Mouse (Mus musculus) myocyte (in vitro differentiated cells): Measurements from ENCODE around the gene Gm17651. TPM values are rescaled to one million over a fixed set of nuclear protein-coding genes. Genes with fewer than 3 reads are reported as not detected.

Experiments
- H3K27me3 ChIP-seq: one replicate; pipeline ENCODE4 v1.6.1; 2011; ENCODE audit not compliant: control insufficient read depth, insufficient read depth, insufficient read length
- H3K36me3 ChIP-seq: one replicate; pipeline ENCODE4 v1.6.1; 2011; ENCODE audit not compliant: control insufficient read depth, insufficient read depth
- H3K4me2 ChIP-seq: one replicate; pipeline ENCODE4 v1.6.1; 2011; ENCODE audit warnings: low read depth, control low read depth
- H3K4me3 ChIP-seq: one replicate; pipeline ENCODE4 v1.5.1; 2011; ENCODE audit warnings: mild to moderate bottlenecking, control low read depth, moderate library complexity
- H3K79me2 ChIP-seq: one replicate; pipeline ENCODE4 v1.6.1; 2011; ENCODE audit not compliant: control insufficient read depth, insufficient read depth
- H3ac ChIP-seq: one replicate; pipeline ENCODE4 v1.6.1; 2011; ENCODE audit not compliant: control insufficient read depth, insufficient read length
- CEBPB ChIP-seq: IDR thresholded peaks from 2 replicates; pipeline ENCODE4 v1.6.1; 2011; ENCODE audit warnings: mild to moderate bottlenecking, moderate library complexity; ENCODE audit not compliant: poor library complexity, insufficient read depth, severe bottlenecking
- E2F4 ChIP-seq: IDR thresholded peaks from one replicate; pipeline ENCODE4 v1.6.1; 2011; ENCODE audit warnings: mild to moderate bottlenecking, control low read depth, moderate library complexity; ENCODE audit not compliant: insufficient read depth
- MAX ChIP-seq: IDR thresholded peaks from one replicate; pipeline ENCODE4 v1.6.1; 2011; ENCODE audit warnings: low read depth, mild to moderate bottlenecking, control low read depth
- MYOD1 ChIP-seq, 3 experiments: IDR thresholded peaks; one replicate each; pipeline ENCODE4 v1.6.1; 2011; ENCODE audit warnings: control low read depth in 2 of 3, low read depth in 2 of 3, mild to moderate bottlenecking in 2 of 3, moderate library complexity in 1 of 3; ENCODE audit not compliant: insufficient read length in 2 of 3, control insufficient read depth in 1 of 3
- MYOG ChIP-seq, 3 experiments: IDR thresholded peaks; one replicate each; pipeline ENCODE4 v1.6.1; 2011; ENCODE audit warnings: control low read depth in 2 of 3, low read depth in 2 of 3, mild to moderate bottlenecking in 2 of 3; ENCODE audit not compliant: insufficient read length in 2 of 3, control insufficient read depth in 1 of 3, insufficient read depth in 1 of 3
- POLR2AphosphoS2 ChIP-seq: IDR thresholded peaks from one replicate; pipeline ENCODE4 v1.6.1; 2011; ENCODE audit warnings: low read depth, control low read depth; ENCODE audit not compliant: insufficient read length
- REST ChIP-seq: IDR thresholded peaks from one replicate; pipeline ENCODE4 v1.6.1; 2011; ENCODE audit warnings: mild to moderate bottlenecking, control low read depth, moderate library complexity; ENCODE audit not compliant: insufficient read depth, insufficient read length
- SRF ChIP-seq: IDR thresholded peaks from one replicate; pipeline ENCODE4 v1.6.1; 2011; ENCODE audit warnings: low read depth; ENCODE audit not compliant: control insufficient read depth, insufficient read length
- TCF12 ChIP-seq: IDR thresholded peaks from one replicate; pipeline ENCODE4 v1.6.1; 2011; ENCODE audit warnings: mild to moderate bottlenecking, control low read depth; ENCODE audit not compliant: poor library complexity, insufficient read depth, severe bottlenecking
- TCF3 ChIP-seq: IDR thresholded peaks from one replicate; pipeline ENCODE4 v1.6.1; 2011; ENCODE audit warnings: low read depth, control low read depth; ENCODE audit not compliant: insufficient read length
- USF1 ChIP-seq: IDR thresholded peaks from one replicate; pipeline ENCODE4 v1.6.1; 2011; ENCODE audit warnings: low read depth, mild to moderate bottlenecking, control low read depth, moderate library complexity
- polyA plus RNA-seq: library from polyadenylated mRNA; unstranded; fragments of >200 nt; fragmentation: generic; extraction: Trizol; gene quantifications from one replicate; pipeline ENCODE4 v1.2.1, GENCODE M21; 2012; ENCODE audit warnings: missing spikeins

Gene Gm17651
- polyA plus RNA-seq, 1 experiment, result not detected

- H3K4me3 ChIP-seq, result no peak overlapping the region
- H3ac ChIP-seq, result no peak overlapping the region
- no peak overlapping the region for H3K4me2 ChIP-seq
- no peaks in the 10 kb centered on the region for H3K79me2 ChIP-seq
- H3K36me3 ChIP-seq, result no peaks in the 10 kb centered on the region
- H3K27me3 ChIP-seq, result no peaks in the 10 kb centered on the region
- TF ChIP-seq TCF3 (no peak), MYOD1 (IDR thresholded peaks at IDR 0.05; ENCODE audit: control insufficient read depth in 1 of 3, insufficient read length in 2 of 3, low read depth in 2 of 3) (no peak), CEBPB (no peak), SRF (no peak), TCF12 (no peak), MYOG (IDR thresholded peaks at IDR 0.05; ENCODE audit: control insufficient read depth in 1 of 3, insufficient read depth in 1 of 3, insufficient read length in 2 of 3, low read depth in 2 of 3) (no peak), E2F4 (no peak), MAX (no peak), POLR2AphosphoS2 (no peak), USF1 (no peak), REST (no peak)
Observed at GRCm38 (mm10) chr3:97624611-97625010, 49.9 kb downstream of the Gm17651 start.

Other genes with a start within 250 kb of the Gm17651 start
- gene Chd1l, start 64.5 kb downstream of the Gm17651 start, polyA plus RNA-seq, result 3.3 TPM
- 0.17 TPM for gene Fmo5, start 45.9 kb downstream of the Gm17651 start, polyA plus RNA-seq
- 8.8 TPM for gene Prkab2, start 16.5 kb downstream of the Gm17651 start, polyA plus RNA-seq
- gene Pde4dip, start 214.0 kb upstream of the Gm17651 start, polyA plus RNA-seq, result 134 TPM
- 55.6 TPM for gene Sec22b, start 226.5 kb upstream of the Gm17651 start, polyA plus RNA-seq